Mouse (Mus musculus): ENCODE results near the gene Psg16.

GRCm38 (mm10) chr7:17067000-17067399 lies 6.8 kb upstream of the Psg16 start:
- TF ChIP-seq POLR2A (IDR thresholded peaks at IDR 0.05; ENCODE audit: borderline replicate concordance, insufficient read depth, low read length) (no peak), CTCF (IDR thresholded peaks at IDR 0.05; ENCODE audit: borderline replicate concordance, insufficient read depth, low read depth, low read length) (no peak)

Data from cerebellum, adult 2 months (tissue).